Mouse (Mus musculus) 416B (cell line): ENCODE data around the gene Srcin1.

Experiments
- DNase-seq: peaks from one replicate; pipeline ENCODE4 v3.0.0; 2011; ENCODE audit warnings: low read depth

Srcin1 gene

GRCm38 (mm10) chr11:97556569-97557408, 19.2 kb downstream of the Srcin1 start:
- DNase-seq: peak; percentile 80

DNA sequence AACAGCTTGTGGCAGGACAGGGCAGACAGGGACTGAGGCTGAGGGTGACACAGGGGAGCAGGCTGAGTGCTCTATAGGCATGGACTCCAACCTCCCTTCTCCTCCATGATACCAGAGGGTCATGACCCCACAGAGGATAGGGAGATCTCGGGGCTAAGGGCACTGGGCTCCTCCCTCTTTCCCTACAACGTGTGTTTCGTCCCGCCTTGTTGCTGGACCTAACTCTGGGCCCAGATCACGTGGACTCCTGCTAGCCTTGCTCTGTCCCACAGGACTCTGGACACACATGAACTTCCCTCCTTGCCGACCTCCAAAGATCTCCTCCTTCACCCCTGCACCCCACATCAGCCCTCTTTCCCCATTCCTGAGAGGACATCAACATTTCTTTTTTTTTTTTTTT, 20.8 kb downstream of the Srcin1 start:
- peak; percentile 46 for DNase-seq

GRCm38 (mm10) chr11:97552151-97552550, 23.8 kb downstream of the Srcin1 start:
- DNase-seq: no peak

DNA sequence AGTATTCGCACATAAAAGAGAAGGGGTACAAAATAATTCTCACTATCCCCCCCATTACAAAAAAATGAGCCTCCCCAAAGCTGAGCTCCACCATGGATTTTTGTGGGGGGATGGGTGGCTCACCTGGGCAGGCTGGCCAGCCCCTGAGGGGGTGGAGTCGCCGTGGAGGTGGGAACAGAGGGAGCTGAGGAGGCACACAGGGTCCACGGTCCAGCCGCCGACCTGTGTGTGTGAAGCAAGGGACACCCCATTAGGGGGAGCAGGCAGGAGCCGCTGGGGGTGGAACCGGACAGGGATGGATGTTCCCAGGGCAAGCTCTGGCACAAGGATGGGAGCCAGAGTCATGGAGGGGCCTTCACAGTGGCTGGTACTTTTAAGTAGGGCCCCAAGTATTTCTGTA, 27.2 kb downstream of the Srcin1 start:
- no peak for DNase-seq

- no peak for DNase-seq
Observed at GRCm38 (mm10) chr11:97547957-97548706, 27.9 kb downstream of the Srcin1 start.

DNA sequence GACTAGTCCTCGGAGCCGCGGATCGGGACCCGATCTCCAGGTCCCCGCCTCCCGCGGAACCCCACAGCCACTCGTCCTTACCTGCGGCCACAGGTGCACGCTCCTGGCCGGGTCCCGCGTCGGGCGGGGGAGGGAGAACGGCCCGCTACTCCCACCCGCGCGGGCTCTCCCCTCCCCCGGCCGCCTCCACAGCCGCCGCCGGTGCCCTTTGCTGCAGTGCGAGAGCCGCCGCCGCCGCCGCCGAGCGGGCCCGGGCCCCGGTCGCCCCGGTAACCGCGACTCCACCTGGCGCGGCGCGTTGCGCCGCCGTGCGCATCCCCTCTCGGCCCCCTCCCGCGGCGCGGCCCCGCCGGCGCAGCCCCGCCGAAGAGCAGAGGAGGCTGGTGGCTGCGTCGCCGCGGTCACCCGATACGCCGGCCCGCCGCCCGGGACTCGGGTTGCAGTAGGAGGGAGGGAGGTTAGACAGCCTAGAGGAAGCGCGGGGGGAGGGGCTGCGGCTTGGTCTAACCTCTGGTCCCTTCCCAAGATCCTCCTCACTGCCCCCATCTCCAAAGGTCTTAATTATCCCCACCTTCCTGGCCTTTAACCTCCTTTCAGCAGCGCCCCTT, 29.1 kb downstream of the Srcin1 start:
- peak; percentile 62 for DNase-seq

- DNase-seq: peak; percentile 60
Observed at GRCm38 (mm10) chr11:97545808-97546560, 30.0 kb downstream of the Srcin1 start.

DNA sequence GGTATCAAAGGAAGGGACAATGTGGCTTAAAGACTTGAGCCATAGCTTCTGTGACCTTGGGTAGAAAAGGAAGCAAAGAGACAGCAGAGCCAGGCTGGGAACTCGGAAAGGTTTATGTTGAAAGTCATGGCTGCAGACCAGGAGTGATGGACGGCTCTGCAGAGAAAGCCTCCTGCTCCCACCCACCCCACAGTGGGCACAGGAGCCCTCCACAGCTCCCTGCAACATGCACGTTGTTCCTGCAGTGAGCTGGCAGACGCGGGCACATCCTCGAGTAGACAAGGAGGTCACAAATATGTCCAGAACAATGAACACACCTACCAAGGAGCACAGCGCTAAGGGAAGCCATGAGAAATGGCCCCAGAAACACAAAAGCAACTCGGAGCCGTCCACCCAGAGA, 32.1 kb downstream of the Srcin1 start:
- no peak for DNase-seq

DNA sequence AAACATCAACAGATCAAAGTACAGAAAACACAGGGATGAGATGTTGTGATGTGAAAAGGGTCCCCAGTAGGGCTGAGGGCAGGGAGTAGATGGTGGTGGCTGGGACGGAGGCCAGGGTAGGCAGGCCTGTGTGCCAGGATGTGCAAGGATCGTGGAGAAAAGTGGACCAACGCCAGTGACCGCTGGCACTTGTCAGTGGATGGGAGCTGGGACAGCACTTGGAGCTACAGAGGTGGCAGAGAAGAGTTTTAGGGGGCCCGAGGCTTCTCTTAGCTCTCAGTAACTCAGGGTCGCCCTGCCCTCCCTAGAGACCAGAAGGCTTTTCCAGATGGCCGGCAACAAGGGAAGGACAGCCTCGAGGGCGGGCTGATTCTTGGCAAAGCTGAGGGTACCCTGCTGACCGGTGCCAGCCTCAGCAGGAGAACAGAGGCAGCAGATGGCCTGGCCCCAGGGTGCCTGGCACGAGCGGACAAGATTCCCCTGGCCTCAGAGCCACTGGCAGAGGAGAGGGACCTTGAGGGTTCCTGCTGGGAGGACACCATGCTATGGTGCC, 32.7 kb downstream of the Srcin1 start:
- DNase-seq: no peak

DNA sequence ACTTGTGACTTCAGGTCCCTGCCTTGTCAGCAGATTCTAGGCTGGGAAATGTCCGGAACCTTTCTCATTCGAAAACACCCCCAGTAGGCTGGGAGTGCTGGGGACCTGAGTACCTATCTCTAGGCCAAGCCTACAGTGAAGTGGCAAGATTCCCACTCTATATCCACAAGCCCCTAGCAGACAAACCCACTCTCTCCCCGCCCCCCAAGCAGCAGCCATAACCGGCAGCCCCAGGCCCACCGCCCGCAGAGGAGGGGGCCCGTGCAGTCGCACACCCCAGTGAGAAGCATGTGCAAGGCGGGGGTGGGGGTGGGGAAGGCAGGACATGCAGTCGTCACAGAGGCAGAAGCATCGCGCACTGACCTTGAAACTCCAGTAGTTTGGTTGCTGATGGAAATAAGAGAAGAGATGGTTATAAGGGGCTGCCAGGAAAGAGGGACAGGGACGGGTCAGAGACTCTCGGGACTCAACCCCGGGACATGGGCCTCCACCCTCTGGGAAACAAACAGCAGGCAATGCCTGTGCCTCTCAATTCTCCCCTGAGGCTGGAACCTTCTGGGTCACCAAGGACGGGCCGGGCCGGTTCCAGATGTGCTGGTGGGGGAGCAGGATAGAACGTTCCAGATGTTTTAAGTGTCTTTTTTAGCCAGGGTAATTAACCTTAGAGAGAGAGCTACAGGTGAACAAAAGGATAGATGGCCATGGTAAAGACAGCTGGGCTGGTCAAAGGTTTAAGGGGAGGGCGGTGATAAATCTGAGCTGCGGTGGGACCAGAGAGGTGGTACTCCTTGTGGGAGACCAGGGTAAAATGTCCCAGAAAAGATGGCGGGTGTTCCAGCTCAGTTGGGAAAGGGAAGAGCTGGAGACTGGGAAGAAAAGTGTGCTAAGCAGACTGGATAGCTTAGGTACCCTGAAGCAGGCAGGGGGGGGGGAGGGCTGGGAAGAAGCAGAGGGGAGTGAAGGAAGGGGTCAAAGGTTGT, 33.5 kb downstream of the Srcin1 start:
- DNase-seq: no peak

- peak; percentile 32 for DNase-seq
Observed at GRCm38 (mm10) chr11:97540604-97541003, 35.4 kb downstream of the Srcin1 start.

GRCm38 (mm10) chr11:97540136-97540535, 35.9 kb downstream of the Srcin1 start:
- peak; percentile 69 for DNase-seq

DNA sequence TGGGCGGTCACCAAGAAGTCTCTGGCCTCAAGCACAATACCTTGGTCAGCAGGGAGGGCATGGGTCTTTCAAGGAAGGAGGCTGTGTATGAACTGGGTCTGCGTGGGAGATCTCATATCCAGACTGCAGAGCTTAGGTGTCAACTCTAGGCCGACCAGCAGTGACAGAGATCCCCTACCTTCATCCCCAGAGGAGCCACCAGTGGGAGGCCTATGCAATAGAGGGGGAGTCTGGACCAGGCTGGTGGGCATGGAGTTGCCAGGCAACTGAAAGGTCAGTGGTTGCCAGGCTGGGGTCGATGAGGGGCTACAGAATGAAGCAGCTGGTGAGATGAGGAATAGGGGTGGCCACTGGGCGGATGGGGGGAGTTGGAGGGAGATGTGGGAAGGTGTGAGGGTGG, 36.4 kb downstream of the Srcin1 start:
- DNase-seq: no peak

DNA sequence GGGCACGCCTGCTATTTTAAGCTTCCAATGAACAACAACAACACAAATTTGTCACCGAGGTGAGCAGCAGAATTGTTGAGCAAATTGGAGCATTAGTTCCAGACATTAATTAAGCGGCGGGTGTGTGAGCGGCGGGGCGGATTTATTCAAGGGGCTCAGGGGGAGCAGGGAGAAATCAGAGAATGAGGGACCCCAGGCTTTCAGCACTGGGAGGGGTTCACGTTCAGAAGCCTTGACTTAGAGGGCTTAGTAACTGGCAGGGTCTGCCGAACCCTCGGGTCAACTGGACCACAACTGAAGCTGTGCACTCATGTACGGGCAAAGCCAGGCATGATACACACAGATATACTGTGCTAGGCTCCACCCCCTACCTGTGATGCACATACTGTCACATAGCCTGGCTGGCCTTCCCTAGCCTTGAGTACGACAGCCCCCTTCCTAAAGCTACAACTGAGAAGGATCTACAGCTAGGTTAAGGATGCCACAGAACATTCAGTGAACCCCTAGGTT, 38.4 kb downstream of the Srcin1 start:
- DNase-seq: no peak

DNA sequence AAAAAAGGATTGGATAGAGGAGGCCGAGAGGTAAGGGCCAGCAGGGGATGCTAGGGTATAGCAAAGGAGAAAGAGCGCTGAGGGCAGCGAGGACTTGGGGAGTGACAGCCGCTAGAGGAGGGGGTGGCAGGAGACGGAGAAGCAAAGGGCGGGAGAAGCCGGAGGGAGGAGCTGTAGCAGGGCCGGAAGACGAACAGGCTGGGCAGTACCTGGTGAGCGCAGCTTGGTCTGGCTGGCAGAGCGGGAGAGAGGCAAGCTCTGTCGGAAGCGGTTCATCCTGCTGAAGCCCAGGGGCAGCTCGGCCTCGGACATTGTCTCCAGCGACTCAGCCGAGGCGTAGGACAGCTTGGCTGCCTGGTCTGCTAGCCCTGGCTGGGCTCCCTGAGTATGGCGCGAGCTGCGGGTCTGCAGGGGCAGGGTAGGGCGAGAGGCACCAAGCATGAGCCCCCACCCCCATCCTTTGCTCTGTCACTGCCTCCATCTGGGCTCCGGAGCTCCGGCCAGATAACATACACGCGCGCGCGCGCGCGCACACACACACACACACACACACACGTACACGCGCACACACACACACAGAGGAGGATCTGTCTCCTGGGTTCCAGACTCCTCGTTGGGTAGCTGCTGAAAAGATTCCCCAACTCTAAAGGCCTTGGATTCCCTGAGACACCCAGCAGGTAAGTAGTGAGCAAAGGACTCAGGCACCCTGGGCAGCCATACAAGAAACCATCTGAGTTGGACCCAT, 39.0 kb downstream of the Srcin1 start:
- DNase-seq: no peak

DNA sequence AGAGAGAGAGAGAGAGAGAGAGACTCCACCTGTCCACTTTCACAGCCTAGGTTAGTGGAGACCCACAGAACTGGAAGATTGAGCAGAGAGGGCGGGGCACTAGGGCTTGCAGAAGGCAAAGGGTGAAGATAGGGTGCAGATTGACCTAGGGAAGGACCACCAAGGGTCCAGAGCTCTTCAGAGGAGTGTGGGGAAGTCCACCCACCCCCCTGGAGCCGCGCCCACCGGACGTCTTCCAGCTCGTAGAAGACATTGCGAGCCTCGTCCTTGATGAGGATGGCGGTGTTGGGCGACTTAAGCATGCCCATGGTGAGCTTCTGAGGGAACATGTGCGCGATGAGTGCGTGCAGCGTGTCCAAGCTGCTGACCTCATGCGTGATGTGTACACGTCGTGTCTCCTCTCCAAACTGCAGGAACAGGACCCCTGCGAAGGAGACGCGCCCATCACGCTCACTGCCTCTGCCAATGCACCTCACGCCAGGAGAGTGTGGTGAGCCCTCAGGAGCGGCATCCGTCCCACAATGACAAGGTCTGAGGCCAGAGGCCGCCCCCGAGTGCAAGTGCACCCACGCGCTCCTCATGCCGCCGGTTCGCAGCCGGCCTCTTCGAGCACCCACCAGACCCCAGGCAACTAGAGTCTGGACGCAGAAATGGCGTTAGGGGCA, 39.8 kb downstream of the Srcin1 start:
- no peak for DNase-seq

DNA sequence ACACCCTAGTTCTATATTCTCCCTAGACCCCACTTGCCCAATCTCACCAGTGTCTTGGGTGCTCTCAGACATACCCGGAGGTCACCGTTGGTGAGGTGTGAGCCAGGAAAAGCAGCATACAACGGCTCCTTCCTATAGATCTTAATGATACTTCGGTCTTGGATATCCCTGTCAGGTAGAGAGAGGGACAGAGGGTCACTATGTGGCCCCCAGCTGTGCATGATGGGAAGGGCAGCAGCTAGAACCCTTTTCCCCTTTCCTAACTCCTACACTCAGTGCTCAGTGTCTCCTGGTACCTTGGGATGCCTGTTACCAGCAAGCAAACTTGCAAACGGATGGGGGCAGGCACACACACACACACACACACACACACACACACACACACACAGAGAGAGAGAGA, 40.3 kb downstream of the Srcin1 start:
- DNase-seq: no peak

DNA sequence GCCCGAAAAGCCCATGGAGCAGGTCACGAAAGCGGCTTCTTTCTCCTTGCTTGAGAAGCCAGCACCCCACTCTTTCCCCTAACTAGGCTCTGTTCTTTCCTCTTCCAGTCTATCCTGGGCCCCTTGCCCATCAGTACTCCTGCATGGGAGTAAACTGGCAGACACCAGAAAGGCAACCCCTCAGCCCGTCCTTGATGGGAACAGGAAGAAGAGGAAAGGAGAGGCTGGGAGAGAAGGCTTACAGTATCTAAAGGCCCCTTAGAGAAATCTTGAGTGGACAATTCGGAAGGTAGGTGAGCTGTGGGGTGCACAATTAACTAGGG, 40.7 kb downstream of the Srcin1 start:
- no peak for DNase-seq
